Mouse (Mus musculus): ENCODE measurements around the gene Tff2.

Tff2 gene

DNA sequence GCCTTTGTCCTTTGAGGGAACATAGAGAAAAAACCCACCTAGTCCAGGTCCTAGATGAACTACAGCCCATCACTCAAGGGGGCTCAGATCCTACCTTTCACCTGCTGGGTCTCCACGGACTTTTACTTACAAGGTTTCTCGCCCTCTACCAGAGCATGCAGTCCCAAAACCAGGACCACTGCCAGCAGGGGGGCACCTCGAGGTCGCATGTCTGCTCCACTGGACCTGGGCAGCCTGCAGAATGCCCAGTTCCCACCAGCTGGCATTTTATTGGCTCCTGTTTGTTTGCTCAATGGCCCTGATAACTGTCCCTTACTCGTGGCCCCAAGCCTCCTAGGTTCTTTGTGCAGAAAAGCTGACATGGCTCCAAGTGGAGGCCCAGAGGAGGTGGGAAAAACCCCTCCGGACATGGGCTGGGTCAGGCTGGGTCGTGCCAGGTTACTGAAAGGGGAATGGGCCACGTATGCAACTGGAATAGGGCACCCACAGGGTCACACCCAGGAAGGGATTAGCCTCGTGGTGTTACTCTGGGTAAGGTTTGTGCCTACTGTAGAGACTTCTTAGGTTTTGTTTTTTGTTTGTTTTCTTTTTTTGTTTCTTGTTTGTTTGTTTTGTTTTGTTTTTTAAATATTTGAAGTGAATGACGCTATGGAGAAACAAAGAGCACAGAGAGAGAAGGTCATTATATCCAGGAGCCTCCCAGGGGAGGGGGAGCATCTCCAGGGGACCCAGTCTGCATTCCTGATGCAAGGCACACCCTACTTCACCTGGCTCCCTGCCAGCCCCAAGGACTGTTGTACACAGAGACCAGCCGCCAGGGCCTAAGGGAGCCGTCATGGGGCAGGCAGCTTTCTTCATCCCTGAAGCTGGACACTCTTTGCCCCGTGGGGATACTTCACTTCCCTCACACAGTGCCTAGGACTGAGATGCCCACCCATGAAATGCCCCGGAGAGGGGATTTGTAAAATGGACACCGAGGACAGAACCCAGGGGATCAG is at the start of gene Tff2:
Gene Tff2, minus strand, starts transcription at position 243 of the 998 bp plus-strand sequence.
- peak; percentile 15 for DNase-seq

- no peak for DNase-seq
Observed at GRCm38 (mm10) chr17:31193360-31193759, 49.3 kb upstream of the Tff2 start.

GRCm38 (mm10) chr17:31192663-31193062 is 48.6 kb upstream of the Tff2 start:
- no peak for DNase-seq

DNA sequence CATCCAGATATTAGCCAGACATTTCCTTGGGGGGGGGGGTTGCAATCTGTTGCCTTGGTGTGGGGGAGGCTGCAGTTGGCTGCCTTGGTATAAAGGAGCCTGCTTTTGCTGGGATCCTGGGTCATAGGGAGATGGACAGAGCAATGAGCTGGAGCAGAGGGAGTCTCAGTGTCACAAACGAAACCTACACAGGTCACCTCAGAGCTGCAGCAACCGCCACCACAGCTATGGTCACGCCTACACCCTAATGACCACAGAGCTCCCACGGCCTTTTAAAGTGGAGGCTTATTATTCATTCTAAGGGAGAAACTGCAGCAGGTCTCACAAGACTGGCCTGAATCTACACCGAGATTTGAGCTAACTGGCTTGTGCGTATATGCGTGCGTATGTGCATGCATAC is 47.7 kb upstream of the Tff2 start:
- no peak for DNase-seq

GRCm38 (mm10) chr17:31187370-31187769 is 43.3 kb upstream of the Tff2 start:
- peak; percentile 68 for DNase-seq

- no peak for DNase-seq
Observed at GRCm38 (mm10) chr17:31184269-31184990, 40.3 kb upstream of the Tff2 start.

- DNase-seq = no peak
Observed at GRCm38 (mm10) chr17:31183180-31183974, 39.3 kb upstream of the Tff2 start.

- DNase-seq = no peak
Observed at GRCm38 (mm10) chr17:31181490-31181889, 37.4 kb upstream of the Tff2 start.

GRCm38 (mm10) chr17:31176321-31176720 is 32.2 kb upstream of the Tff2 start:
- DNase-seq = no peak

DNA sequence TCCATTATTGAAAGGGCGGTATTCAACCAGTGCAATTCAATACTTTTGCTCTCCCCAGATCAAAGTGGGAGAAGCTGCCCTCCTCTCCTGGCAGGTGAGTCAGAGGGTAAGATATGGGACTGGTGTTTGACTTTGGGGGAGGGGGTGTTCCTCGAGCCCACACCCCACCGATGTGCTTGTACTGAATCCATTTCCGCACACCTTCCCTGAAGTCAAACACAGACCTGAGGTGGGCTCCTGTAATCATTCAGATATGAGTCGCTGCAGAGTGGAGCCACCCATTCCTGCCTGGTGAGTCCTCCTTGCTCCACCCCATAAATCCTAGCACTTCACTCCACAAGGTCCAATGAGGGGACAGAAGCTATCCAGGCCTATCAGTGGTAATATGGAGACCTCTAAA is 25.7 kb upstream of the Tff2 start:
- no peak for DNase-seq

- DNase-seq = no peak
Observed at GRCm38 (mm10) chr17:31165127-31165526, 21.0 kb upstream of the Tff2 start, which contains the start of gene Tff1. Gene Tff1 (minus strand): TSS chr17:31165277.

GRCm38 (mm10) chr17:31163821-31164220 is 19.7 kb upstream of the Tff2 start:
- DNase-seq = no peak

GRCm38 (mm10) chr17:31162607-31163006 is 18.5 kb upstream of the Tff2 start:
- DNase-seq = no peak

- DNase-seq = no peak
Observed at GRCm38 (mm10) chr17:31160291-31160690, 16.2 kb upstream of the Tff2 start.

- no peak for DNase-seq
Observed at GRCm38 (mm10) chr17:31157921-31158320, 13.8 kb upstream of the Tff2 start.

GRCm38 (mm10) chr17:31153785-31154184 is 9.7 kb upstream of the Tff2 start:
- DNase-seq = no peak

- DNase-seq = no peak
Observed at GRCm38 (mm10) chr17:31152966-31153499, 9.0 kb upstream of the Tff2 start.

GRCm38 (mm10) chr17:31152512-31152911 is 8.4 kb upstream of the Tff2 start:
- no peak for DNase-seq

DNA sequence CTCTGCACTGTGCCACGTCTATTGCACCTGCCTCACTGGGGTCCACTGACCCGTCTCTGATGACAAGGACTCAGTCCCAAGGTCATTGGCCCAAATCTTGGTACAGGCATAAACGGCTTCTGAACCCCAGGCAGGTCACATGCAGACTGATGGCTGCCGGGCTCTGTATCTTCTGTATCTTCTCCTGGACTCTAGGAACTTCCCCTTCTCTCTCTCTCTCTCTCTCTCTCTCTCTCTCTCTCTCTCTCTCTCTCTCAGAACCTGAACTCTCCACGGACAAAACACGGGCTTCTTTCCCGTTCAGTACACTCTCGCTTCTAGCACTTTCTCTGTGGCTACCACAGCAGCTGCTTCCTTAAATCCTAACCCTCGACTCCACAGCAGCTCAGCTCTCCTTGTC is 1.9 kb upstream of the Tff2 start:
- no peak for DNase-seq

- DNase-seq = no peak
Observed at GRCm38 (mm10) chr17:31142116-31142515, 2.0 kb downstream of the Tff2 start.

- peak; percentile 54 for DNase-seq
Observed at GRCm38 (mm10) chr17:31138398-31138797, 5.7 kb downstream of the Tff2 start.

DNA sequence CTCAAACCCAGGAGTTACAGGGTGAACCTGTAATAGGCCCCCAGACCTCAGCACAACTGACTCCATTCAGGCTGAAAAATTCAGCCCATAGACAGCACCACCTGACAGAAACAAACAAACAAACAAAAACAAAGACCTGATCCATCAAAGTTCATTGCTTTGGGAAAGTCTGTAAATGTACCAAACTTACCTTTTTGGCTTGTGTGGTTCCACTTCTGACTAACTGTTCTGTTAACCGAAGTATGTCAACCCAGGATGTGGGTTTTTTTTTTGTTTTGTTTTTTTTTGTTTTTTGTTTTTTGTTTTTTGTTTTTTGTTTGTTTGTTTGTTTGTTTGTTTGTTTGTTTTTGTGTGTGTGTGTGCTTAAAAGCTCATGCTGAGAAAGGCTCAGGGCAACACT is 7.3 kb downstream of the Tff2 start:
- DNase-seq = no peak

DNA sequence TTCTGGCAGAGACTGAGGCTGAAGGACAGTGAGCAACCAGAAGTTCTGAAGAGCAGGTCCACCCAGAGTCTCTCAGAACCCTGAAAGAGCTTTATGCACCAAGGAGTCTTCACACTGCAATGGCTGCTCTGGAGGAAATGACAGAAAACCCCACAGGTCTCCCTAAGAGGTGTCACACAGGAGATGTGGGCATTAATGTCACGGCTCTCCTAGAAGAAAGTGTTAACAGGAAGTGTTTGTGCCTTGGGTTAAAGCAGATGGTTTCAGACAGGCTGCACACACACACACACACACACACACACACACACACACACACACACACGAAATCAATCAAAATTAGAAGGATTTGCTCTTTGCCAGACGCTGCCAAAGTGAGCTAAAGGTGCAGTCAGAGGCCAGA is 7.8 kb downstream of the Tff2 start:
- DNase-seq = no peak

Data from liver (tissue).